Mouse (Mus musculus) liver, embryonic 14.5 days (tissue): ENCODE measurements around the gene Dtl.
"Not testable (repeated sequence)": the region's sequence is repeated elsewhere in the genome, so short reads cannot be mapped to it uniquely, and the experiment has no call there.

ENCODE experiments used
- CTCF ChIP-seq: IDR thresholded peaks from 2 replicates; pipeline ENCODE4 v1.5.1; 2016; ENCODE audit warnings: antibody characterized with exemption, low read depth, control low read depth
- EP300 ChIP-seq: IDR thresholded peaks from 2 replicates; pipeline ENCODE4 v1.6.1; 2016; ENCODE audit warnings: antibody characterized with exemption, low read depth

GRCm38 (mm10) chr1:191516351-191516750 is 59.0 kb downstream of the Dtl start:
- TF ChIP-seq CTCF, EP300: not testable (repeated sequence)
